Mouse (Mus musculus) olfactory bulb, adult 2 months (tissue): ENCODE data around the gene Gm13124. TPM values are rescaled to one million over a fixed set of nuclear protein-coding genes. Genes with fewer than 3 reads are reported as not detected.

Source experiments
- H3K27ac ChIP-seq: fragments of 200-500 bp; 2 replicates; pipeline ENCODE4 v1.5.1; 2012; ENCODE audit warnings: low read depth, low read length; ENCODE audit not compliant: insufficient read depth
- H3K4me1 ChIP-seq: fragments of 200-500 bp; 2 replicates; pipeline ENCODE4 v1.6.1; 2012; ENCODE audit warnings: low read length; ENCODE audit not compliant: control insufficient read depth, insufficient read depth
- H3K4me3 ChIP-seq: fragments of 200-500 bp; 2 replicates; pipeline ENCODE4 v1.5.1; 2012; ENCODE audit warnings: mild to moderate bottlenecking, low read depth, low read length, moderate library complexity; ENCODE audit not compliant: insufficient read depth
- CTCF ChIP-seq: fragments of 200-500 bp; IDR thresholded peaks from 2 replicates; pipeline ENCODE4 v1.5.1; 2012; ENCODE audit warnings: low read depth, mild to moderate bottlenecking, low read length, moderate library complexity; ENCODE audit not compliant: insufficient read depth
- POLR2A ChIP-seq: fragments of 200-500 bp; IDR thresholded peaks from 2 replicates; pipeline ENCODE4 v1.6.1; 2012; ENCODE audit warnings: mild to moderate bottlenecking, low read depth, low read length, moderate library complexity; ENCODE audit not compliant: insufficient read depth
- WGBS: fragments of 180-500 bp; shearing (Covaris S2); methylation state at CpG from one replicate; pipeline ENCODE4 v1.1.7; 2018; 5-methylcytosine and 5-hydroxymethylcytosine counted together
- polyA plus RNA-seq: library from polyadenylated mRNA; stranded (reverse); fragments of >200 nt; gene quantifications from 2 replicates; pipeline ENCODE4 v1.2.4, GENCODE M21; 2012; ENCODE audit warnings: low replicate concordance; ENCODE audit not compliant: missing spikeins, insufficient read depth, insufficient read length

Gm13124 gene
- polyA plus RNA-seq, 1 experiment: not detected

DNA sequence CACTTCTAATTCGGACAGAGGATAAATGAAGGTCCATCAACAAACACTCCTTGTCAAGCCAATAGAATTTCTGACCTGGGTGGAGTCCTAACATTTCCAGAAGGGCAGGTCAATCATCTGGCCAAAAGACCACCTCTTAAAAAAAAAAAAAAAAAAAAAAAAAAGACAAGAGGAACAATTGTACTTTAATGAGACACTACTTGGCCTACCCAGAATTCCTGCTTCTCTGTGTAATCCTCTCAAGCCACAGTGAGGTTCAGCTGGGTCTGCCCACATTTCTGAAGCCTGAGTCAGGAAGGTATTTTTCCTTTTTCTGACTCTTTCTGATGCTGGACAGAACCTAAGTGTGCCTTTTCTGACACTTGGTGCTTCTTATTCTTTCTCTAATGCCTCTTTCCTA is 20.2 kb downstream of the Gm13124 start:
- TF ChIP-seq POLR2A (no peak), CTCF (no peak)
- 72% methylated on average over 1 of the region's 1 CpGs for WGBS
- no peaks in the 10 kb centered on the region for H3K4me1 ChIP-seq
- H3K4me3 ChIP-seq: no peak overlapping the region
- H3K27ac ChIP-seq: no peak overlapping the region

DNA sequence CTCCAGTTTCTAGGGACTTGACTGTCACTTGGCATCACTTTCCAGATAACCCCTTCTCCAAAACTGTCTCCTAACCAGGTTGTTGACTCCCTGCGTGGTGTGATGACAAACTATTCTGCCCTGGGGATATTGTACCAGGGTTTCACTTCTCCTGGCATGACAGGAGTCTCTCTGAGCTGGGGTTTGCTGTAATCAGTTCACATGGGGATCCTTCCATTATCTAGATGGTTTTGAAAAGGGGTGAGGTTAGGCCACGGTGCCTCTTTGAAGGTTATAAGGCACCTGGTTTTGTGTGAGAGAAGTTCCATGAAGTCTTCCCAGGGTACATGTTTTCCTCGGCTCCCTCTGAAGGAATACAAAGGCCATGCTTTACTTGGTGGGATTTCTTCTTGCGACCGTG is 45.4 kb downstream of the Gm13124 start, which contains the start of gene 9430007A20Rik:
Gene 9430007A20Rik, plus strand, starts transcription at position 301 of the 400 bp plus-strand sequence.
- H3K4me1 ChIP-seq: no peaks in the 10 kb centered on the region
- no peak within 1 kb of the TSS for H3K27ac ChIP-seq
- H3K4me3 ChIP-seq: no peak within 1 kb of the TSS
- no peak for TF ChIP-seq CTCF
- no peak for TF ChIP-seq POLR2A
- 73% methylated on average over 5 of the region's 5 CpGs for WGBS

DNA sequence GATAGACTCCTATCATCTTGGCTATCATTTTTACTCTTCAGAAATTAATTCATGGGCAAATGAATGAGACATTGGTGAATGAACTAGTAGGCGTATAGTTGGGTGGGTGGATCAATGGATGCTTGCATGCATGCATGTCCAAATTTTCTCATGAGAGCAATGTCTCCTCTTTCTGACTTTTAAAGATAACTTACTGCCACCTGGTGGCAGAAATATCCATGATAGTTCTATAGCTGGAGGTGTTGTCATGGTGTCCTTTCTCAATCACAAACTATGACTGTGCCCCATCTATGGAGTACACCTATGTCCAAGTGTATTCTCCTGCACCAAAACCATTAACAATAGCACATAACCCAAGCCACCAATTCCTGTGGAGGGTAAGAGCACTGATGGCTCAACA is 58.4 kb downstream of the Gm13124 start:
- Histone ChIP-seq H3K27ac (no peak overlapping the region), H3K4me3 (no peak overlapping the region), H3K4me1 (no peaks in the 10 kb centered on the region)
- WGBS: 80% methylated on average over 1 of the region's 1 CpGs
- TF ChIP-seq POLR2A: no peak
- TF ChIP-seq CTCF: no peak

Other genes with a start within 250 kb of the Gm13124 start
- gene Gm13128, start 234.9 kb downstream of the Gm13124 start, polyA plus RNA-seq: not detected in 2 replicates
- gene Gm13119, start 207.2 kb downstream of the Gm13124 start, polyA plus RNA-seq: not detected in 2 replicates
- not detected in 2 replicates for gene Pramef20, start 187.2 kb downstream of the Gm13124 start, polyA plus RNA-seq
- not detected in 2 replicates for gene Pramef12, start 156.7 kb downstream of the Gm13124 start, polyA plus RNA-seq
- not detected in 2 replicates for gene 1700012P22Rik, start 126.4 kb downstream of the Gm13124 start, polyA plus RNA-seq
- not detected in 2 replicates for gene Gm9944, start 111.8 kb downstream of the Gm13124 start, polyA plus RNA-seq
- gene Aadacl3, start 101.4 kb downstream of the Gm13124 start, polyA plus RNA-seq: not detected in 2 replicates
- gene 9430007A20Rik, start 45.3 kb downstream of the Gm13124 start, polyA plus RNA-seq: not detected in 2 replicates
- not detected in 2 replicates for gene Aadacl4, start 48.6 kb upstream of the Gm13124 start, polyA plus RNA-seq
- not detected in 2 replicates for gene Gm436, start 121.2 kb upstream of the Gm13124 start, polyA plus RNA-seq
- not detected in 2 replicates for gene Gm13178, start 156.3 kb upstream of the Gm13124 start, polyA plus RNA-seq
- not detected in 2 replicates for gene Gm438, start 221.4 kb upstream of the Gm13124 start, polyA plus RNA-seq